Mouse (Mus musculus) urinary bladder, postnatal 25 days (tissue): Measurements from ENCODE around the gene Prrt1.

Source experiments
- DNase-seq: peaks from one replicate; pipeline ENCODE4 v3.0.0; 2022; ENCODE audit warnings: low spot score

Prrt1 gene

DNA sequence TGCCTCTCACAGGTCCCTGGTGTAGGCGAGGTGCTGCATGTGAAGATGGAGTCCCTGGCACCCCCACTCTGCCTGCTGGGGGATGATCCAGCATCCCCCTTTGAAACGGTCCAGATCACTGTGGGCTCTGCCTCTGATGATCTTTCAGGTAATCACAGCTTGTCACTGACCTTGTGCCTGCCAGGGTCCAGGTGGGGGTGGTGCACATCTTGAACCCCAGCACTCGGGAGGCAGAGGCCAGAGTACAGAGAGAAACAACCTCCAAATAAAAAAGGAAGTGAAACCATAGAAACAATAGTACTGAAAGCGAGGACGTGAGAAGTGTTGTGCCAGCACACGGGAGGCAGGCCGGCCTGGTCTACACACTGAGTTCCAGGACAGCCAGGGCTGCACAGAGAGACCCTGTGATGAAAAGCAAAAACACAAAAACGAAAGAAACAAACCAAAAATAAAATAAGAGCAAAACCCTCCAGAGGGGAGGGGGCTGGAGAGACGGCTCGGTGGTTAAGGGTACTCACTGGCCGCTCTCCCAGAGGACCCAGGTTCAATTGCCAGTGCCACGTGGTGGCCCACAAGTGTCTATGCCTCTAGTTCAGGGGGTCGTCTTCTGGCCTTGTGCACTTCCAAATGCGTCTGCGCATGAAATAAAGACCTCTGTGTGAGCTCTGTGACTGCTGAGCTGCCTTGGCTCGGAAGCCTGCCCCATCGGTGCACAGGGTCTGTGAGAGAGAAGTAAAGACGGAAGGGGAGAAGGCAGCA, 20.0 kb downstream of the Prrt1 start:
- no peak for DNase-seq

- DNase-seq = no peak
These were observed 21.4 kb downstream of the Prrt1 start for GRCm38 (mm10) chr17:34650781-34651180.

DNA sequence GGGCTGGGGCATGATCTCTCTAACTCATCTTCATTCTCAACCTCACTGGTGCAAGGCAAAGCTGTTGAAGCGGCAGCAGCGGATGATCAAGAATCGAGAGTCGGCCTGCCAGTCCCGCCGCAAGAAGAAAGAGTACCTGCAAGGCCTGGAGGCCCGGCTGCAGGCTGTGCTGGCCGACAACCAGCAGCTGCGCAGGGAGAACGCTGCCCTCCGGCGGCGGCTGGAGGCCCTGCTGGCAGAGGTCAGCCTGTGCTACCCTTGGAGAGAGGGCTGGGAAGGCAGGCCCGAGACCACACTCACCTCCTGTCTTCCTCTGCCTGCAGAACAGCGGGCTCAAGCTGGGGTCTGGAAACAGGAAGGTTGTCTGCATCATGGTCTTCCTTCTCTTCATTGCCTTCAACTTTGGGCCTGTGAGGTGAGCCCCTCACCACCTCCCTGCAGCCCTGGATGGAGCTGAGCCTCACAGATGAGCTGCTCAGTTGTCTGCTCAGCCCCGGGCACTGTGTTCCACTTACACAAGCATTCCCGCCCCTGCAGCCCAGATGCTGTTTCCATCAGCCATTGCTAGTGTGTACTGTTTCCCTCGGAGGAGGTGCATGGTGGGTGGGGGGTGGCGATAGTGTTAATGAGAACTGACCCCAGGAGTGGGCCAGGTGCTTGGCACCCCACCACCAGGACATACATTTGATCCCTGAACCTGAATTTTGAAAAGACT, 22.3 kb downstream of the Prrt1 start:
- no peak for DNase-seq

DNA sequence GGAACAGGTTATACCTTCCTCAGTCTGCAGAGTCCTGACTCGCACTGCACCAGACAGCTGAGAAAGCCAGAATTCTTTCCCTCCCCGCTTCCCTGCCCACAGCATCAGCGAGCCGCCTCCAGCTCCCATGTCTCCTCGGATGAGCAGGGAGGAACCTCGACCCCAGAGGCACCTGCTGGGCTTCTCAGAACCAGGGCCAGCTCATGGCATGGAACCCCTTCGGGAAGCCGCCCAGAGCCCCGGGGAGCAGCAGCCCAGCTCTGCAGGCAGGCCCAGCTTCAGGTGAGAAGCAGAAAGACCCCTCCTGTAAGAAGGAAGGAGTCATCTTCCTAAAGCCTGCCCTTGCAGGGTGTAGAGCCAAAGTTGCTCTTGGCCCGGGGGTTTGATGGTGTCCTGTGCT, 23.2 kb downstream of the Prrt1 start:
- no peak for DNase-seq

- DNase-seq = no peak
These were observed 23.7 kb downstream of the Prrt1 start for GRCm38 (mm10) chr17:34652985-34653384.

DNA sequence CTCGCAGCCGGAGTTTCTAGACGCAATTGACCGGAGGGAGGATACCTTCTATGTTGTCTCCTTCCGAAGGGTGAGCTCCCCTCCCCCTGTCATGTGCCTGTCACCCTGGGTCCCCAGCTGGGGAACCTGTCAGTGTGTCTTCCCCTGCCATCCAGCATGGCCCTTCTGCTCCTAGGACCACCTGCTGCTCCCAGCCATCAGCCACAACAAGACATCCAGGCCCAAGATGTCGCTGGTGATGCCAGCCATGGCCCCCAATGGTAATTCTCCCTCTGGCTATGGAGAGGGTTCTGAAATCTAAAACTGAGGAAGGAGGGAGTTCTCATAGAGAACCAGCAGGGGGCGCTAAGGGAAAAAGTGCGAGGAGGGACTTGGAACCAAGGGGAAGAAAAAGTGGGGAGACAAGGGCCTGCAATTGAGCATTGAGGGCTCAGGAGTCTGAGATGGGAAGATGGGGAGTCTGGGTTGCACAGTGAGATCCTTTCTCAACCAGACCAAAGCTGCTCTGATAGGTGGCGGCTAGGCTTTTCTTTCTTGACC, 24.5 kb downstream of the Prrt1 start:
- DNase-seq = peak; percentile 74

DNA sequence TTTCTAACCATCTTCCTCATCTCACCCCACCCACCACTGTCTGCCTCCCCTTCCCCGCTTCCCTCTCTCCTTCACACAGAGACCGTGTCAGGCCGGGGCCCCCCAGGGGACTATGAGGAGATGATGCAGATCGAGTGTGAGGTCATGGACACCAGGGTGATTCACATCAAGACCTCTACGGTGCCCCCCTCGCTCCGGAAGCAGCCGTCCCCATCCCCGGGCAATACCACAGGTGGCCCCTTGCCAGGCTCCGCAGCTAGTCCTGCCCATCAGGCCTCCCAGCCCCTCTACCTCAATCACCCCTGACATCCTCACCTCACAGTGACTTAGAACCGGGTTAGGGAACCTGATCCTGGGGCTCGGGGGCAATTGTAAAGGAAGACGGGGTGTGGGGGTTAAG, 25.1 kb downstream of the Prrt1 start:
- no peak for DNase-seq

DNA sequence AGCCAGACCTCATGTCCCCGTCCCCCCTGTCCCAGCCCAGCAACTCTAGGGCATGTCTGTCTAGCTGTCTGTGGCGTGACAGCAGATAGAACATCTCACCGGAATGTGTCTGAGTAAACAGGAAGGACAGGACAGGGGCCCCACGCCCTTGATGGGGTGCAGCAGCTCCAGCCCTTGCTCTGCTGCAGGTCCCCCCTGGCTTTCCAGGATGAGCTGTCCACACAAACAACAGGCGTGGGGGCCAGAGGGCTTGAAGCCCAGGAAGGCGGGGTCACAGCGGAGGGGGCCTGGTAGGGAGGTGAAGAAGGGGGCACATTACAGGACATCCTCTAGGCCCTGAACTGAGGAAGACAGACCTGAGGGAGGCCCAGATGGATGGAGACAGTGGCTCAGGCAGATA, 25.8 kb downstream of the Prrt1 start:
- peak; percentile 43 for DNase-seq

GRCm38 (mm10) chr17:34655581-34655991, 26.3 kb downstream of the Prrt1 start:
- DNase-seq = peak; percentile 75

GRCm38 (mm10) chr17:34656666-34657065, 27.3 kb downstream of the Prrt1 start:
- no peak for DNase-seq

DNA sequence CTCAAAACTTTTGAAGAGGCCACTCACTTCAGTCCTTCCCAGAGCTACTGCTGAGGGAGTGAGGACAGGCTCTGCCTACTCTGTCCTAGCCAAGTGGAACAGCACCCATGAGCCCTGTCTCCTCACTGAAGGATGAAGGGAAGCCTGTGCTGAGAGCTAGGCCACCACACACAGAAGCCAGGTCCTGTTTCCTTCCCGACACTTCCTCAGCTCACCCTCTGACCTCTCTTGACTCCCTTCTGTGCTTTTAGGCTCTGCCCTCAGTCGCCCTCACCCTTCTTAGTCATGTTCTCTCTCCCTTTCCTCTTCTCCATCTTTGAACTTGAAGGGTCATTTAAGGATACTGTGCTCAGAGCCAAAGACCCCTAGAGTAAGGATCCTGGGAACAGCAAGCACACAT, 27.9 kb downstream of the Prrt1 start:
- no peak for DNase-seq

DNA sequence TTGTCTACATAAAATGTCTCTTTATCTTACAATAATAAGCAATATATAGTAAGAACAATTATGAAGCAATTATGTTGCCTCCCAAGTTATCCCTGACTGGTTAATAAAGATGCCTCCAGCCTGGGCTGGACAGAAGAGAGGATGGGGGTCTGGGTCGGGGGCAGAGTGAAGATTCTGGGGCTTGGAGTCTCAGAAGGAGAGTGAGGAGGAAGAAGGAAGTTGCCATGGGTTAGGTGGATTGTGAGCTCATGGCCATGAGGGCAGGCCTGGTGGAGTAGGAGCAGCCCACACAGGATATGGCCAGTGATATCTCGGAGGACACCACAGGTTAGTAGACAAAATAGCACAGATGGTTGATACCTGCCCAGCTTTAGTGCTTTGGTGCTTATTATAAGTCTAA, 28.8 kb downstream of the Prrt1 start:
- no peak for DNase-seq

DNA sequence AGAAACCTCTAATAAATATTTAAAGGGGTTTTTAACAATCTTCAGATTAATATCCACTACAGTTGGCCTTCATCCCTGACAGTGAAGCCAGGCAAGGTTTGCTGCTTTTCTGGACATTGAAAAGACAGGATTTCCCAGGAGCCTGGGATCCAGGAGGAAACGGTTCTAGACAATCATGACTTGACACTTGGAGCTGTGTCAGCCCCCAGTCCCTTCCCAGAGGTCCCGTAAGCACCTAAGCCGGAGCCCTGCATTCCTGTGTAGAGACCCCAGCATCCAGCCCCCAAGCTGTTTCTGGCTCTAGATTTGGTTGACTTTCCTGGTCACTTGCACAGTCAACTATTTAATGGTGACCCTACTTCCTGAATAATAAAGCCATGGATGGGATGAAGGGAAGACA, 29.3 kb downstream of the Prrt1 start:
- DNase-seq = no peak

DNA sequence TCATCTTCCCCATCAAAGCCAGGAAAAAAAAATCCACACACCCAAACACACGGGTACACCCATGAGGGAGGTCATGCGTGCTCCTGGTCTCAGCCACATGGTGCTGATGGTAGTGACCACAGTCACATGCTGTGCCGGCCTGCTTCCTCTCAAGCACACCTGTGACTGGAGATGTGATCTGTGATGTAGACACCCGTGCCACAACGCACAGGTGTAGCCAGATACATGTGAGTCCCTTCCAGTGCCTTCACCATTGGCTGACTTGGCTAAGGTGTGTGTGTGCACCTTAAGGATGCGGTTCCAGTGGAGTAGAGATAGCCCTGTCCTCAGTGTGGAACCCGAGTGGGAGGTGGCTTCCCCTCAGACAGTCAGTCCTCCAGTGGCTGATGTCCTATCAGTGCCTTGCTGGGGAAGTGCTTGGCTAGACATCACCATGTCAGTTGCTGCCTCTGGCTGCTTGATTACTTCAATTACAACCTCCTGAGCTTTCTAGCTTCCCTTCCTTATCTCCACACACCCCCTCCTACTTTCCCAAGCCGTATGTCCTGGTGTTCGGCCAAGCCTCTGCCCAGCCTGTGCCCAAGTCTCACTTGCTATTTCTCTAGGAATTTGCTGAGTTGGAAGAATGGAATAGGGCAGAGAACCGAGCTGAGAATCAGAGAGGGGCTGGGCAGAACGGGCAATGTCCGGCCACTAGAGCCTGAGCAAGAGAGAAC, 30.0 kb downstream of the Prrt1 start:
- DNase-seq = no peak

GRCm38 (mm10) chr17:34659897-34660214, 30.5 kb downstream of the Prrt1 start:
- DNase-seq = no peak

GRCm38 (mm10) chr17:34660259-34660820, 31.0 kb downstream of the Prrt1 start:
- DNase-seq = no peak

DNA sequence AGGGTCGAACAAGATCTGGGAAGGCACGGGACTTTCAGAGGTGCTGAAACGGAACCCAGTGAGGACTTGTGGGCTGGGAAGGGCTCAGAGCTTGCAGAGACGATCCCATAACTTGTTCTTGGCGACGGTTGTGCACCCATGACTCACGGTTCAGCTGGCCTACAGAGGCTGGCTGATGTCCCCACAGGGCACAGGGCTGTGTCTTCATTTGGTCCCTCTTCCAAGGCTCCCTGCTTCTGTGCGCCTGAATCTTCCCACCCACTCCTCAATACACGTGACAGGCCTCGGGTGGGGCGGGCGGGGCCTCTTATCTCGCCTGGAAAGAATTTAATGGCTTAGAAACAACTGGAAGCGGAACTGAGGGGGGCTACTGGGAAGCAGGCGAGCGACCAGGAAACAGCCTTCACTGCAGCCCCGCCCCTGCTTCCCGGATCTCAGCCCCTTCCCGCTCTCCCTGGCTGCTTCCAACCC, 31.8 kb downstream of the Prrt1 start:
- no peak for DNase-seq

- DNase-seq = no peak
These were observed 33.1 kb downstream of the Prrt1 start for GRCm38 (mm10) chr17:34662468-34662867.

DNA sequence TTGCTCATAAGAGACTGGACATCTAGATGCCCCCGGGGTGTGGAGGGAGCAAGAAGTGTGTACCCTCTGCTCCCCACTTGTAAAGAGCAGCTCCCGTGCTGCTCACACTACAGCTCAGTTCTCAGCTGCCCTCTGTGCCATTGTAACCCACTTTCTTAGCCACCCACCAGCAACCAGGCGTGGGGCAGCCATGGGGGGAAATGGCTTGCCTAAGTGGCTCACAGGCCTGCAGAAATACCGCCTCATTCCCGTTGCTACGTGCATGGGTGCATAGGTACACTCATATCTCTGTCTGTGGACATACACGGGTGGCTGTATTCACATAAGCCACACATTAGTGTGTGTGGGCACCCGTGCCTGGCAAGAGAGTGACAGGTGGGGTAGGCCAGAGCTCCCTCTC, 33.6 kb downstream of the Prrt1 start:
- DNase-seq = no peak

GRCm38 (mm10) chr17:34663558-34663957, 34.2 kb downstream of the Prrt1 start:
- DNase-seq = no peak

GRCm38 (mm10) chr17:34664472-34664871, 35.1 kb downstream of the Prrt1 start:
- no peak for DNase-seq

DNA sequence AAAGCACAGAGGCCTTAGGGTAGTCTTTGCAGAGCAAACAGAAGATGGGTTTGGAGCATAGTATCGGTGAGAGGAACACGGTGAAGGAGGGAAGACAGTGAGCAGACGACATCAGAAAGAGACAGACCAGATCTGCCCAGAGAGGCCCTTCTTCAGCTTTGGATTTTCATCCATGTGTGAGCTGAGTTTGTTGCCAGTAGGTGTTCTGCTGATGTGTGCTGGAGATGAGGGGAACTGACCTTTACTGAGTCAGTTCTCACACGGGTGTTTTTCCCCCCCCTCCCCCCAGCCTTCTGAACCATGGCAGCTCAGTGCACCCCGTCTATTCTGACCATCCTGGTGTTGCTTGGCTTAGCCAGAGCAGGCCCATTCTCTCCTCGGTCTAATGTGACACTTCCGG, 40.9 kb downstream of the Prrt1 start, which contains the start of gene Tnxb:
Tnxb (plus strand) TSS at position 301 of the 400 bp plus-strand sequence.
- no peak for DNase-seq
